Mouse (Mus musculus) embryonic facial prominence, embryonic 11.5 days (tissue): ENCODE results near the gene Kcna1. TPM values are rescaled to one million over a fixed set of nuclear protein-coding genes. Genes with fewer than 3 reads are reported as not detected.
A peak's percentile ranks its signal among the peaks of the same experiment; 100 is the strongest.

Experiments used
- ATAC-seq: fragments of 200-750 bp; cut with Nextera tagmentation; replicated peaks from 2 replicates; pipeline ENCODE4 v1.8.0; 2017; ENCODE audit warnings: low read depth; ENCODE audit not compliant: insufficient number of reproducible peaks, low FRiP score, low TSS enrichment
- DNase-seq: peaks from one replicate; pipeline ENCODE4 v3.0.0-alpha.2; 2015; ENCODE audit warnings: low spot score
- H3K27ac ChIP-seq: fragments of 300-500 bp; sonication (generic); replicated peaks from 2 replicates; pipeline ENCODE4 v1.5.1; 2014; ENCODE audit warnings: mild to moderate bottlenecking, low read depth, low read length, control low read depth
- H3K27me3 ChIP-seq: fragments of 300-500 bp; sonication (generic); 2 replicates; pipeline ENCODE4 v1.6.1; 2014; ENCODE audit warnings: mild to moderate bottlenecking, low read length, moderate library complexity, mixed read lengths; ENCODE audit not compliant: control insufficient read depth, insufficient read depth
- H3K36me3 ChIP-seq: fragments of 300-500 bp; sonication (generic); replicated peaks from 2 replicates; pipeline ENCODE4 v1.6.1; 2014; ENCODE audit warnings: low read depth, mild to moderate bottlenecking, low read length, moderate library complexity, mixed read lengths; ENCODE audit not compliant: control insufficient read depth, insufficient read depth
- H3K4me1 ChIP-seq: fragments of 300-500 bp; sonication (generic); 2 replicates; pipeline ENCODE4 v1.6.1; 2014; ENCODE audit warnings: low read length, mixed read lengths; ENCODE audit not compliant: control insufficient read depth, insufficient read depth
- H3K4me2 ChIP-seq: fragments of 300-500 bp; sonication (generic); 2 replicates; pipeline ENCODE4 v1.6.1; 2014; ENCODE audit warnings: low read depth, mild to moderate bottlenecking, control low read depth, low read length, moderate library complexity
- H3K4me3 ChIP-seq: fragments of 300-500 bp; sonication (generic); 2 replicates; pipeline ENCODE4 v1.5.1; 2014; ENCODE audit warnings: low read depth, low read length, control low read depth
- H3K9ac ChIP-seq: fragments of 300-500 bp; sonication (generic); replicated peaks from 2 replicates; pipeline ENCODE4 v1.6.1; 2014; ENCODE audit warnings: mild to moderate bottlenecking, control low read depth, low read length
- H3K9me3 ChIP-seq: fragments of 300-500 bp; sonication (generic); replicated peaks from 2 replicates; pipeline ENCODE4 v1.6.1; 2016; ENCODE audit warnings: mild to moderate bottlenecking, low read length, inconsistent platforms, mixed read lengths; ENCODE audit not compliant: control insufficient read depth
- WGBS: fragments of 180-500 bp; shearing (Covaris S2); extraction: QIAGEN DNeasy Blood & Tissue Kit; methylation state at CpG from one replicate; pipeline ENCODE4 v1.1.7; 2014; 5-methylcytosine and 5-hydroxymethylcytosine counted together
- polyA plus RNA-seq: library from polyadenylated mRNA; unstranded; fragments of >200 nt; fragmentation: Nextera tagmentation; extraction: Ambion mirVana; gene quantifications from 2 replicates; pipeline ENCODE4 v1.2.1, GENCODE M21; 2014

Gene Kcna1
- polyA plus RNA-seq, 1 experiment from 2014 or later = 0.52 TPM

- no peaks in the 10 kb centered on the region for H3K9me3 ChIP-seq
- no peaks in the 10 kb centered on the region for H3K36me3 ChIP-seq
- 92% methylated on average over 7 of the region's 7 CpGs for WGBS
- H3K27me3 ChIP-seq = no peaks in the 10 kb centered on the region
- no peak overlapping the region for H3K4me3 ChIP-seq
- DNase-seq (no peak), ATAC-seq (no peak)
- no peaks in the 10 kb centered on the region for H3K4me1 ChIP-seq
- H3K4me2 ChIP-seq = no peak overlapping the region
- H3K9ac ChIP-seq = no peak overlapping the region
- H3K27ac ChIP-seq = no peak overlapping the region
Observed at GRCm38 (mm10) chr6:126653561-126653960, 7.4 kb upstream of the Kcna1 start.

- Histone ChIP-seq H3K4me2 (peak overlapping the region; percentile 97), H3K9me3 (no peaks in the 10 kb centered on the region), H3K9ac (no peak overlapping the region), H3K27me3 (peaks cover 44% of the 10 kb centered on the region), H3K36me3 (no peaks in the 10 kb centered on the region), H3K4me3 (peak overlapping the region; percentile 42), H3K27ac (no peak overlapping the region), H3K4me1 (peaks cover 6% of the 10 kb centered on the region)
- WGBS = 2% methylated on average over 27 of the region's 27 CpGs
- DNase-seq (peak; percentile 83), ATAC-seq (peak; percentile 86)
Observed at GRCm38 (mm10) chr6:126645644-126646358, 383 bp downstream of the Kcna1 start.

- Histone ChIP-seq H3K9me3 (no peaks in the 10 kb centered on the region), H3K4me3 (peak overlapping the region; percentile 42), H3K27me3 (peaks cover 44% of the 10 kb centered on the region), H3K36me3 (no peaks in the 10 kb centered on the region), H3K4me1 (peaks cover 6% of the 10 kb centered on the region), H3K4me2 (peak overlapping the region; percentile 97), H3K27ac (no peak overlapping the region), H3K9ac (peak overlapping the region; percentile 46; the same call in 1 of the 2 replicates)
- DNase-seq (peak; percentile 17), ATAC-seq (peak; percentile 40; the same call in 1 of the 2 replicates)
- WGBS = under 1% methylated on average over 22 of the region's 24 CpGs
Observed at GRCm38 (mm10) chr6:126645044-126645541, 1.1 kb downstream of the Kcna1 start.

GRCm38 (mm10) chr6:126644181-126645043, 1.8 kb downstream of the Kcna1 start:
- ATAC-seq (peak; percentile 37; the same call in 1 of the 2 replicates), DNase-seq (peak; percentile 63)
- Histone ChIP-seq H3K27me3 (peaks cover 44% of the 10 kb centered on the region), H3K36me3 (no peaks in the 10 kb centered on the region), H3K9me3 (no peaks in the 10 kb centered on the region), H3K4me2 (peak overlapping the region; percentile 97), H3K4me3 (peak overlapping the region; percentile 42), H3K27ac (no peak overlapping the region), H3K4me1 (peaks cover 6% of the 10 kb centered on the region), H3K9ac (peak overlapping the region; percentile 46)
- under 1% methylated on average over 58 of the region's 66 CpGs for WGBS

- H3K4me2 ChIP-seq = peak overlapping the region; percentile 97
- H3K27me3 ChIP-seq = peaks cover 44% of the 10 kb centered on the region
- ATAC-seq (no peak), DNase-seq (peak; percentile 9)
- H3K36me3 ChIP-seq = no peaks in the 10 kb centered on the region
- no peak overlapping the region; the same call in none of the 2 replicates for H3K9ac ChIP-seq
- WGBS = under 1% methylated on average over 22 of the region's 25 CpGs
- no peaks in the 10 kb centered on the region for H3K9me3 ChIP-seq
- H3K4me1 ChIP-seq = peaks cover 6% of the 10 kb centered on the region
- no peak overlapping the region for H3K27ac ChIP-seq
- peak overlapping the region; percentile 42 for H3K4me3 ChIP-seq
Observed at GRCm38 (mm10) chr6:126643341-126644055, 2.7 kb downstream of the Kcna1 start.

GRCm38 (mm10) chr6:126642856-126643321, 3.3 kb downstream of the Kcna1 start:
- WGBS = under 1% methylated on average over 36 of the region's 36 CpGs
- Histone ChIP-seq H3K9ac (no peak overlapping the region; the same call in 1 of the 2 replicates), H3K4me1 (peaks cover 6% of the 10 kb centered on the region), H3K4me3 (peak overlapping the region; percentile 42), H3K4me2 (peak overlapping the region; percentile 97), H3K27ac (no peak overlapping the region), H3K36me3 (no peaks in the 10 kb centered on the region), H3K27me3 (peaks cover 44% of the 10 kb centered on the region), H3K9me3 (no peaks in the 10 kb centered on the region)
- ATAC-seq = no peak
- peak; percentile 75 for DNase-seq

GRCm38 (mm10) chr6:126628451-126628850, 17.7 kb downstream of the Kcna1 start:
- 85% methylated on average over 7 of the region's 7 CpGs for WGBS

More at GRCm38 (mm10) chr6:126628451-126628850, 17.7 kb downstream of the Kcna1 start:
- Histone ChIP-seq H3K4me3 (no peak overlapping the region), H3K27ac (no peak overlapping the region), H3K9me3 (no peaks in the 10 kb centered on the region), H3K36me3 (no peaks in the 10 kb centered on the region), H3K4me1 (no peaks in the 10 kb centered on the region), H3K9ac (no peak overlapping the region), H3K4me2 (no peak overlapping the region), H3K27me3 (no peaks in the 10 kb centered on the region)
- DNase-seq (no peak), ATAC-seq (no peak)
